8 mouse cellular contexts compared by ENCODE assay signal in genomic region chr13:102678482-102678881, GRCm38 (mm10). TPM values are rescaled to one million over a fixed set of nuclear protein-coding genes. Genes with fewer than 3 reads are reported as not detected.
DNase-seq lines count a peak whose midpoint lies in the region; ATAC-seq and TF ChIP-seq lines count a peak whose summit lies in the region.

No protein-coding gene starts in this region.

- no peak overlapping the region for H3K9ac ChIP-seq in kidney, embryonic 14.5 days (ENCODE audit: low read depth, low read length)
- H3K9ac ChIP-seq in limb, embryonic 14.5 days (ENCODE audit: low read depth, low read length, severe bottlenecking) = no peak overlapping the region

- no peaks in the 10 kb centered on the region for H3K9me3 ChIP-seq in kidney, embryonic 14.5 days (ENCODE audit: control insufficient read depth, low read length)
- no peaks in the 10 kb centered on the region for H3K9me3 ChIP-seq in limb, embryonic 14.5 days (ENCODE audit: control insufficient read depth, low read length)

- H3K4me2 ChIP-seq in kidney, embryonic 14.5 days (replicated peaks; ENCODE audit: low read depth, low read length) = no peak overlapping the region
- no peak overlapping the region for H3K4me2 ChIP-seq in limb, embryonic 14.5 days (replicated peaks; ENCODE audit: low read depth, low read length, severe bottlenecking)

- DNase-seq in 3T3-L1 (ENCODE audit: low read depth, low spot score) (peak; percentile 89), adipocyte (ENCODE audit: low spot score) (peak; percentile 85)
- peak; percentile 75 for DNase-seq in gastrocnemius, postnatal 10 days
- DNase-seq in limb, embryonic 14.5 days (ENCODE audit: low spot score) = peak; percentile 79
- peak; percentile 70 to 85 for DNase-seq in spleen, postnatal 4 days (ENCODE audit: low spot score in 2 of 2)

- no peaks in the 10 kb centered on the region for H3K27me3 ChIP-seq in kidney, embryonic 14.5 days (ENCODE audit: control insufficient read depth, insufficient read depth, low read length)
- no peaks in the 10 kb centered on the region for H3K27me3 ChIP-seq in limb, embryonic 14.5 days (ENCODE audit: control insufficient read depth, insufficient read depth, low read length)

- peak; percentile 96 for TF ChIP-seq CTCF in cortical plate, adult 2 months (IDR thresholded peaks at IDR 0.05; ENCODE audit: extremely low read depth, insufficient read depth, low read length)

- no peak overlapping the region for H3K4me3 ChIP-seq in cortical plate, adult 2 months (ENCODE audit: insufficient read depth, low read length)
- H3K4me3 ChIP-seq in kidney, embryonic 14.5 days (ENCODE audit: low read length) = no peak overlapping the region
- no peak overlapping the region for H3K4me3 ChIP-seq in limb, embryonic 14.5 days (replicated peaks; ENCODE audit: low read length)

- no peak overlapping the region for H3K27ac ChIP-seq in cortical plate, adult 2 months (ENCODE audit: insufficient read depth, low read length)
- H3K27ac ChIP-seq in kidney, embryonic 14.5 days (ENCODE audit: low read depth, low read length) = no peak overlapping the region
- H3K27ac ChIP-seq in limb, embryonic 14.5 days (replicated peaks; ENCODE audit: low read depth, low read length) = no peak overlapping the region

- TF ChIP-seq POLR2A in cortical plate, adult 2 months (IDR thresholded peaks at IDR 0.05; ENCODE audit: extremely low read depth, insufficient read depth, low read length) = no peak
- no peak for TF ChIP-seq POLR2A in limb, embryonic 14.5 days (IDR thresholded peaks at IDR 0.05; ENCODE audit: borderline replicate concordance, extremely low read depth, insufficient read depth, insufficient read length)

- peaks cover 3% of the 10 kb centered on the region; the same call in 1 of the 2 replicates for H3K4me1 ChIP-seq in cortical plate, adult 2 months (ENCODE audit: control insufficient read depth, insufficient read depth, low read length)
- no peaks in the 10 kb centered on the region for H3K4me1 ChIP-seq in kidney, embryonic 14.5 days (ENCODE audit: control insufficient read depth, insufficient read depth, low read length)
- no peaks in the 10 kb centered on the region for H3K4me1 ChIP-seq in limb, embryonic 14.5 days (ENCODE audit: control insufficient read depth, insufficient read depth, low read length)

- peak; percentile 57; the same call in 1 of the 2 replicates for ATAC-seq in kidney, embryonic 14.5 days (ENCODE audit: low FRiP score, low TSS enrichment)
- peak; percentile 73; the same call in 1 of the 2 replicates for ATAC-seq in limb, embryonic 14.5 days (ENCODE audit: low FRiP score, low read depth)
- ATAC-seq in monocyte, adult 5-6 weeks (replicated peaks; ENCODE audit: insufficient number of reproducible peaks, low FRiP score, low TSS enrichment, poor library complexity, severe bottlenecking) = peak; percentile 92

- H3K36me3 ChIP-seq in kidney, embryonic 14.5 days (ENCODE audit: control insufficient read depth, insufficient read depth, low read length) = no peaks in the 10 kb centered on the region
- H3K36me3 ChIP-seq in limb, embryonic 14.5 days (ENCODE audit: control insufficient read depth, insufficient read depth, low read length) = no peaks in the 10 kb centered on the region

- 4% methylated on average over 2 of the region's 2 CpGs for WGBS in kidney, embryonic 14.5 days
- WGBS in limb, embryonic 14.5 days = 4% methylated on average over 2 of the region's 2 CpGs

RNA-seq across cellular contexts. Expression of gene Cd180, which starts 14.9 kb away (rescaled TPM):
- polyA plus RNA-seq in cortical plate, adult 2 months (2012; rRNA removed) = 1.9 and 2.1 TPM in 2 replicates
- total RNA-seq in gastrocnemius, postnatal 10 days (2021) = 1 to 10 TPM; 1.2 to 1.4 TPM
- polyA plus RNA-seq in kidney, embryonic 14.5 days (2014; fragmentation: Nextera tagmentation; extraction: Ambion mirVana) = 0.40 and 0.60 TPM in 2 replicates
- 1.2 and 1.3 TPM in 2 replicates for polyA plus RNA-seq in limb, embryonic 14.5 days (2012; rRNA removed)
- 0.61 and 1.3 TPM in 2 replicates for polyA plus RNA-seq in limb, embryonic 14.5 days (2014; fragmentation: Nextera tagmentation; extraction: Ambion mirVana)
- total RNA-seq in monocyte, adult 5-6 weeks (2017) = 60.8 to 97.0 TPM (median 66.2 TPM) in 3 replicates
